Mouse (Mus musculus) intestine, embryonic 15.5 days (tissue): ENCODE results near the gene Gm2956. TPM values are rescaled to one million over a fixed set of nuclear protein-coding genes. Genes with fewer than 3 reads are reported as not detected.
"Not testable (repeated sequence)": the region's sequence is repeated elsewhere in the genome, so short reads cannot be mapped to it uniquely, and the experiment has no call there.

Experiments used
- ATAC-seq: fragments of 200-750 bp; cut with Nextera tagmentation; 2 replicates; pipeline ENCODE4 v1.8.0; 2017; ENCODE audit warnings: moderate TSS enrichment, moderate library complexity
- H3K27ac ChIP-seq: fragments of 300-500 bp; sonication (generic); 2 replicates; pipeline ENCODE4 v1.5.1; 2015; ENCODE audit warnings: mild to moderate bottlenecking, inconsistent platforms
- H3K27me3 ChIP-seq: fragments of 300-500 bp; sonication (generic); replicated peaks from 2 replicates; pipeline ENCODE4 v1.6.1; 2015; ENCODE audit warnings: inconsistent platforms
- H3K36me3 ChIP-seq: fragments of 300-500 bp; sonication (generic); 2 replicates; pipeline ENCODE4 v1.6.1; 2015; ENCODE audit warnings: inconsistent platforms
- H3K4me1 ChIP-seq: fragments of 300-500 bp; sonication (generic); replicated peaks from 2 replicates; pipeline ENCODE4 v1.6.1; 2015; ENCODE audit warnings: inconsistent platforms
- H3K4me2 ChIP-seq: fragments of 300-500 bp; sonication (generic); replicated peaks from 2 replicates; pipeline ENCODE4 v1.6.1; 2015; ENCODE audit warnings: mild to moderate bottlenecking, inconsistent platforms
- H3K4me3 ChIP-seq: fragments of 300-500 bp; sonication (generic); replicated peaks from 2 replicates; pipeline ENCODE4 v1.5.1; 2015; ENCODE audit warnings: inconsistent platforms
- H3K9ac ChIP-seq: fragments of 300-500 bp; sonication (generic); 2 replicates; pipeline ENCODE4 v1.6.1; 2015; ENCODE audit warnings: inconsistent platforms
- H3K9me3 ChIP-seq: fragments of 300-500 bp; sonication (generic); 2 replicates; pipeline ENCODE4 v1.6.1; 2016; ENCODE audit warnings: inconsistent platforms
- WGBS: fragments of 180-500 bp; shearing (Covaris S2); methylation state at CpG from one replicate; pipeline ENCODE4 v1.1.7; 2015; 5-methylcytosine and 5-hydroxymethylcytosine counted together
- polyA plus RNA-seq: library from polyadenylated mRNA; unstranded; fragments of >200 nt; fragmentation: Nextera tagmentation; extraction: Ambion mirVana; gene quantifications from 2 replicates; pipeline ENCODE4 v1.2.1, GENCODE M21; 2015

Gene Gm2956
- polyA plus RNA-seq, result not detected in 2 replicates

DNA sequence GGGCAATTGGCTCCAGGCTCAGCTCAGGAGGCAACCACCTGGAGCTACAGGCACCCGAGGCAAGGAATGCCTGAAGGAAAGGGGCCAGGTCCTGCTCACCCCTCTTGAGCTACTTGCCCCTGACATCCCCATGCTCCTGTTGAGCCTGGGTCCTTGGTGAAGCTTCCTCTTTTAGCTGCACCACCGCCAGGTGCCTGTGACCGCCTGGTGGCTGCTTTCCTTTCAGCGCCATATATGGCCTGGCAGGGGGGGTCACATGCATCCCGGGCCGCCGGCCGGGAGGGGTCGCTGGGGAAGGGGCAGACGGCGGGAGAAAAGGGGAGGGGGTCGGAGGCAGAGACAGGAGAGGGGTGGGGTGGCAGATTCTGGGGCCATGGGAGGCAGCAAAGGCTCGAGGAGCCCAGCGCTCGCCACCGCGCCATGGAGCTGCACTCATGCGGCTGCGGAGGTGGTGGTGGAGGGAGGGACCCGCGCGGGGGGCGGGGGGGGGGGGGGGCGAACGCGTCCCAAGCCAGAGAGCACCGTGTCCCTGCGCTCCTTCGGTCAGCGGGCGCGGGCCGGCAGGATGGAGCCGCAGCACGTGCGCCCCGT, at the start of gene Gm2956:
Gene Gm2956, plus strand, starts transcription at position 541 of the 591 bp plus-strand sequence.
- H3K4me1 ChIP-seq, ATAC-seq, H3K36me3 ChIP-seq, H3K27ac ChIP-seq, H3K9ac ChIP-seq, H3K9me3 ChIP-seq, H3K27me3 ChIP-seq: not testable (repeated sequence)
- peak within 1 kb of the TSS; percentile 65 for H3K4me2 ChIP-seq
- 0% methylated on average over 4 of the region's 37 CpGs for WGBS
- peak within 1 kb of the TSS; percentile 36 for H3K4me3 ChIP-seq

DNA sequence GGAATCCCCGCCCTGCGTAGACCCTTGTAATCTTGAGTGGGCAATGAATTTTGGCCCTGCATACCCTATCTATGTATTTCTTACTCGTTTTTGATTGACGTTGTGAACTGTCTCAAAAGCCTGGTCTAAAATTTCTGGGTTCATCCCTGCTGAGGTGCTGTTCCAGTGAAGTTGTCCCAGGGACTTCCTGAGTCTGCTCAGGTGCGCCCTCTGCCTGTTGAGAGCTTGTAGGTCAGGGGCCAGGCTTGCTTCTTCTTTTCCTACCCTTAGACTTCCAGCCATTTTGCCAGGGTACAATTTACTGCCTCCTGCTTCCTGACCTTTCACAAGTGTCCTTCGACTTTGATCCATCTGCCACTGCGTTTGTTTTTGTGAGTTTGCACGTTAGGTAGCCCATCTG, 979 bp downstream of the Gm2956 start:
- H3K4me2 ChIP-seq, ATAC-seq, H3K36me3 ChIP-seq, H3K4me1 ChIP-seq, H3K27ac ChIP-seq, H3K27me3 ChIP-seq, H3K4me3 ChIP-seq, H3K9ac ChIP-seq, H3K9me3 ChIP-seq: not testable (repeated sequence)
- 2% methylated on average over 5 of the region's 8 CpGs for WGBS

DNA sequence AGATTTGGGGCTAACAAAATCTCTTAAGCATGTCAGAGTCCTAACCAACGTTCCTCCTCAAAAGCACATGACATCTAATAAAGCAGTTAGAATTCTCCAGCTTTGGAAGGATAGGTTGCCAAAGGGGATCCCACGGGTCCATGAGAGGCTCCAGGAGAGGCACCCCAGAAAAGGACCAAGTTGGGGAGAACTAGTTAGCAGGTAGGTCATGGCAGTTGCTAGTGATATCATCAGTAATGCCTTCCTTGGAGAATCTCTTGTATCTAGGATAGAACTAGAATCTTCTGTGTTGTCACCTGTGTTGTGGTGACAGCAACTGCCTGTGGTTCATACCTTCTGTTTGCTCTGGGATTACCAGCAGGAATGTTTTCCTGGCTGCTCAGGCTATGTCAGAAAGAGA, 62.4 kb downstream of the Gm2956 start, which contains the start of gene Gm10413:
Gene Gm10413, plus strand, starts transcription at position 301 of the 400 bp plus-strand sequence.
- H3K27ac ChIP-seq, H3K4me1 ChIP-seq, H3K9ac ChIP-seq, ATAC-seq, H3K4me3 ChIP-seq, H3K9me3 ChIP-seq, H3K4me2 ChIP-seq, H3K36me3 ChIP-seq, H3K27me3 ChIP-seq: not testable (repeated sequence)
- no CpG with 5 or more reads among the region's 2 CpGs for WGBS

Other genes starting within 250 kb of the Gm2956 start
- not detected in 2 replicates for gene Gm10340, start 198.6 kb upstream of the Gm2956 start, polyA plus RNA-seq
- gene Gm5795, start 144.4 kb upstream of the Gm2956 start, polyA plus RNA-seq, result not detected in 2 replicates
- gene D830030K20Rik, start 124.1 kb upstream of the Gm2956 start, polyA plus RNA-seq, result 3.6 and 4.5 TPM in 2 replicates
- gene Gm10413, start 62.5 kb downstream of the Gm2956 start, polyA plus RNA-seq, result not detected in 2 replicates
- 0.62 and 0.88 TPM in 2 replicates for gene Gm10409, start 80.0 kb downstream of the Gm2956 start, polyA plus RNA-seq
- gene Gm3005, start 95.5 kb downstream of the Gm2956 start, polyA plus RNA-seq, result 0.16 and 0.30 TPM in 2 replicates
- gene Gm10408, start 116.8 kb downstream of the Gm2956 start, polyA plus RNA-seq, result not detected in 2 replicates